Mouse (Mus musculus) layer of hippocampus, postnatal 25 days (tissue): Measurements from ENCODE around the gene Prps1l3. TPM values are rescaled to one million over a fixed set of nuclear protein-coding genes. Genes with fewer than 3 reads are reported as not detected.
"Not testable (repeated sequence)": the region's sequence is repeated elsewhere in the genome, so short reads cannot be mapped to it uniquely, and the experiment has no call there.

Source experiments
- DNase-seq, 2 experiments: peaks; one replicate each; pipeline ENCODE4 v3.0.0; 2022; ENCODE audit warnings: mixed read lengths in 2 of 2, low spot score in 1 of 2; ENCODE audit errors: extremely low spot score in 1 of 2
- total RNA-seq, 2 experiments: library from RNA; stranded (reverse); gene quantifications; 2 replicates each; pipeline ENCODE4 v1.2.3; 2021

The Prps1l3 gene
- 10 to 100 TPM; 15.5 to 18.0 TPM for total RNA-seq

- peak; percentile 69 to 78 for DNase-seq
These were observed at the start of gene Prps1l3, which contains the start of gene Mipol1 for GRCm38 (mm10) chr12:57230192-57230706. Gene Prps1l3 (plus strand): TSS chr12:57230412. Gene Mipol1 (plus strand): TSS chr12:57230427.

DNA sequence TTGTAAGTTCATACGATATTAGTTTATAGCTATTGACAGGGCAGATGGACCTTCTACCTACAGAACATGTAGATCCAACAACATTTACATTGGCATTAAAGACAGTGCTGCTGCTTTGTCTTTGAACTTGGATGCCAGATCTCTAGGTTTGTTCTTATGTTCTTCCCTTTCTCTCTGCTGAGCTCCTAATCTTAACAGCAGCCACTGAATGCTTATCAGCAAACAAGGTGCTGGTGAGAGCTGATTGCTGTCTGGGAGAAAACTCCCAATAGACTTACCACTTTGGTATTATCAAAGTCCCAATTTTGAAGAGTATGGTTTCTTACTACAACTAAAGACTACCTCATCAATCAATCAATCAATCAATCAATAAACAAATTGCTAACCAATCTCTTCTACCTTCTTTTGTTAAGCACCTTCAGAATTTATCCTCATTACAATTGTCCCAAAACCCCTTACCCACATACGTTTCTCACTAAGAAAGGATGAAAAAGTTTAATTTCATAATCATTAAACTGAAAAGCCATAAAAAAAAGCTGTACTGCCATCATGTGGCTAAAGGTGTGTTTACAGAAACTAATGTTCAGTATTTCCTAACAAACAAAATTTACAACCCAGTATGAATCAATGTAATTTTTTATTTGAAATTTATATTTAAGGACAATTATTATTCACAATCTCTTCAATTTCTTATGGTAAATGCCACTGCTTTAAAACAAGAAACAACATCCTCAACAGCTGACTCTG, 45.6 kb upstream of the Prps1l3 start:
- DNase-seq = no peak

GRCm38 (mm10) chr12:57185475-57185874, 44.7 kb upstream of the Prps1l3 start:
- no peak for DNase-seq

DNA sequence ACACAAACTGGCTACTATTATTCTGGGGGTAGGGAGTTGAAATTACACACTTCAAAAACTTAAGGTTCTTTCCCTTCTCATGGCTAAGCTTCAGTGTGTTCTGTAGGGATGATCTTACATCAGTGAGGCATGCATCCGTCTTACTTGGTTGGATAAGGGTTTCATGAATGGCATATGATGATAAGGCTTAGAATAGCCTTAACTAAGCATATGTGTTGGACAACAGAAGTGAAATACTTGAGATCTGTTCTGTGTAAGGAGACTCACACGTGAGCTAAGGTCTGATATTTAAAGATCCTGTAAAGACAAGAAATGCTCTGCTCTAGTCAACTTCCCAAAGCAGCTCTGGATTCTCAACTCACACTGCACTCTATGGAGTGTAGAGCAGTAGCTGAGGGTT, 44.1 kb upstream of the Prps1l3 start:
- DNase-seq = no peak

- DNase-seq = no peak
These were observed 43.2 kb upstream of the Prps1l3 start for GRCm38 (mm10) chr12:57187032-57187431.

- no peak for DNase-seq
These were observed 35.6 kb upstream of the Prps1l3 start for GRCm38 (mm10) chr12:57194609-57195008.

GRCm38 (mm10) chr12:57196286-57196607, 34.0 kb upstream of the Prps1l3 start:
- DNase-seq = no peak

- DNase-seq = peak in 1 of 2 experiments; percentile 8
These were observed 33.4 kb upstream of the Prps1l3 start for GRCm38 (mm10) chr12:57196608-57197362.

DNA sequence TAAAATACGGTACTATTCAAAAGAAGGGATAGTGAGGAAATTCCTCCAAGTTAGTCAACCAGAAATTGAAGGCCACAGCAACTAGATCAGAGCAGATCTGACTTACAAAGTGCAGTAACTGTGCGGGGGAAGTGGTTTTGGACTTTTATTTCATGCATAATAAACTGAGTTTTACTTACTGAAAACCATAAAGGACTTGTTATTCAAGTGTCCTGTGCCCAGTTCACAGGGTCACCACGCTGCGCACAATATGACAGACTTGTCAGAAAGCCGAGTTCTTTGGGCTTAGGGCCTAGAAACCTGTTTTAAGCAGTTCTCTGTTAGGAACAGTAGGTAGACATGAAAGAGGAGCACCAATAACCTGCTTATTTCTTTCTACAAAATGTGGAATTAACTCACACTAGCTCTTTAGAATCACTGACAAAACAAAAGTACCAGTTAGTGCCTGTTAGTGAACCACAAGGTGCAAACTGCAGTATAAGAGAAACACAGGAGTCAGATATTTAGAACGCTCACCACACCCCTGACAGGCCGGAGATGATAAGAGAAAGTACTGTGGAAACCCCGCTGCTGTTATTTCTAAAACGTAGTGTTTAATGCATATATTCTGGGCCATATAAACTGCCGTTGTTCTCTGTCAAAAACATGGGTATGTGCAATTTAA, 32.7 kb upstream of the Prps1l3 start, which contains the start of gene Slc25a21:
TSS of gene Slc25a21 (minus strand) at position 110 of the 664 bp plus-strand sequence.
- no peak for DNase-seq

- DNase-seq = no peak
These were observed 31.9 kb upstream of the Prps1l3 start for GRCm38 (mm10) chr12:57198269-57198668.

GRCm38 (mm10) chr12:57199427-57199826, 30.8 kb upstream of the Prps1l3 start:
- no peak for DNase-seq

DNA sequence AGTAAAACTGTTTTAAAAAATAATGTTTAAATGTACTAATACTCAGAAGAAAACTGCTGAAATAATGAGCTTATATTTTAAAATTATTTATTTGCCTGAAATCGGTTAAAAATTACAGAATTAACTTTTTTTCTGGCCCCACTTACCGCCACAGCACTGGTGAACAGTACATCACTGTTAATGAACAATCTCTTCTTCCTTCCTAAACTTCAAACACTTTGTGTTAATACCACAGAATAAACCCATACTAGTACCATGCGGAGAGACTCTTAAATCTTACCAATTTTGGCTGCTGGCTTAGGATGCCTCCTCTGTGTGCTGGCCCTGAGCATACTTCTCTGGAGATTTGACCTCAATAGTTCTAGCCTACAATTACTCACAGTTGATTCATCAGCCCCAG, 28.3 kb upstream of the Prps1l3 start:
- no peak for DNase-seq

DNA sequence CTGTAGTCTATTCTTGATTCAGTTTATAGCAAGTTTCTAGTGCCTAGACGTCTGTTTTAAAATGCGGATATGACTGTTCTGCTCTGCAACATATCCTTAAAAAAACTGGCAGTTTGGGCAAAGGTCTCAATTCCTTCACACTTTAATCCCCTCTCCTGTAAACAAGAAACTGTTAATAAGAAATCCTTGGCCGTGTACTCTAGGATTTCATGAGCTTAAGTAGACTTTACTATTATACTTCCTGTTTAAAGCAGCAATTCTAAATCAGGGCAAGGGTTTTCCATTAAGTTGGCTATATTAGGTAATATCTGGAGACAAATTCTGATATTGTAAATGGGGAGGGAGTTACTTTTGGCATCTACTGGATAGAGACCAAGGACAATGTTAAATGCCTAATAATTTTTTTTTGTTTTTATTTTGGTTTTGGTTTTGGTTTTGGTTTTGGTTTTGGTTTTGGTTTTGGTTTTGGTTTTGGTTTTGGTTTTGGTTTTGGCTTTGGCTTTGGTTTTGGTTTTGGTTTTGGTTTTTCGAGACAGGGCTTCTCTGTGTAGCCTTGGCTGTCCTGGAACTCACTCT, 25.8 kb upstream of the Prps1l3 start:
- DNase-seq = no peak

DNA sequence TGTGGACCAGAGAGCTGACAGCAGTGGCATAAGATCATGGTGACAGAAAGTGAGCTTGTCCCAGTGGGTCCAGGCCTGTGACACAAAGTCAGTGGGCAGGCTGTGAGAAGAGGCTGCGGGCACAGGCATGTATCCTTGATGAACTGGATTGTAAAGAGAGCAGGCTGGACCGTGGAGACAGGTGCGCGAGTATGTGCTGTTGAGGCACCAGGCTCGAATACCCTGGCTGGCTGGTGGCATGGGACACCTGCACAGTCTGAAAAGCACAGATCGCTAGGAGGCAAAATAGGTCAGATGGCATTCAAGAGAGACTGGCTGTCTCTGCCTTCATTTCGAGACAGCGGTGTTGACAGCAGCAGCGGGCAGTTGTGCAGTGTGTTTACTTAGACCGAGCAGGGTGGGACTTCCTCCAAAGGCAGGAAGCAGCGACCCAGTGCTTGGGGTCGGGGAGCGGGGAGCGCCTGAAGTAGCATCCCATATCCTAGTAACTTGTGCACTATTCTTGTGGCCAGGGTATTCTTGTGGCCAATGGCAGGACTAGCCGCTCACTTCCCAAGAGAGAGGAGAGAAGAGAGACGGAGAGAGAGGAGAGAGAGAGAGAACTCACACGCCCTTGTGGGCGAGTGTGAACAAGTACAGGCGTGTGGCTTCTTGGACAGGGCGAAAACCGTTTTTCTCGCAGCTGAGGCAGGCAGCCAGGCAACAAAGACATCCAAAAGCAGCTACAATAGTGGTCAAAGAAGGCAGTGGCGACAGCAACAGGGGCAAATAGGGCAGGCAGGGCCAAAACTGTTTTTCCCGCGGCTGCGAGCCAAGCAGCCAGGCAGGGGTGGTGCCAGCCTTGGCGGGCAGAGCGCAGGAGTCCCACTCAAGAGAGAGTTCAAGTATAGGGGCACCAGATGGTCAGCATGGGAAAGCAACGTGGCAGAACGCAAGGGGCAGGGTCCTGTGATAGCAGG, 18.6 kb upstream of the Prps1l3 start:
- DNase-seq = peak; percentile 12 to 26

- DNase-seq = not testable (repeated sequence)
These were observed 17.7 kb upstream of the Prps1l3 start for GRCm38 (mm10) chr12:57212463-57212862.

DNA sequence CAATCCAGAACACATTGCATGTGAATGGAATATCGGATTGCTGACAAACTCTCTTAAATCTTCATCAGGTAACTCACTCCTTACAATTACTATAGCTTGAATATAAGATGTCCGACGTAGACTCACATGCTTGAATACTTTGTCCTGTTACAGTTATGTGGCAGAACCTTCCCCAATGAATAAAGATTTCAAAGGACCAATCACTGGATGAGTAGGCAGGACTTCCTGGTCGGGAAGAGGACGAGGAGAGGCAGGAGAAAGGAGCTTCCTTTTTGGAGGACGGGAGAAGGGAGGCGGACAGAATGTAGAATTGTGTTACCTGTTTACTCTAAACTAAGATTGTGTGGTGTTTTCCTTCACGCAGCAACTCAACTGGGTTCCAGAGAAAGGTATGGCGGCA, 3.8 kb upstream of the Prps1l3 start:
- no peak for DNase-seq

DNA sequence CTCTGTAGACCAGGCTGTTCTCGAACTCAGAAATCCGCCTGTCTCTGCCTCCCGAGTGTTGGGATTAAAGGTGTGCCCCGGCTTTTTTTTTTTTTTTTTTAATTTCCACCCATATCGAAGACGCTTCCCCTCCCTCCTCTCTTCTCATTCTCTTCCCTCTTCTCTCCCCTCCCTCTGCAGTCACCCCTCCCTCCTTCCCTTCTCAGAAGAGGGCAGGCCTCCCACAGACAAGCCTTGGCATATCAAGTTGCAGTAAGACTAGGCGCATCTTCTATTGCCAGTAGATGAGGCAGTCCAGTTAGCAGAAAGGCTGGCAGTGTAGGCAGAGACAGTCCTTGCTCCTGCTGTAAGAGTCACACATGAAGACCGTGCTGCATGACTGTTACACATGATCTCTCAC, 2.4 kb upstream of the Prps1l3 start:
- no peak for DNase-seq

DNA sequence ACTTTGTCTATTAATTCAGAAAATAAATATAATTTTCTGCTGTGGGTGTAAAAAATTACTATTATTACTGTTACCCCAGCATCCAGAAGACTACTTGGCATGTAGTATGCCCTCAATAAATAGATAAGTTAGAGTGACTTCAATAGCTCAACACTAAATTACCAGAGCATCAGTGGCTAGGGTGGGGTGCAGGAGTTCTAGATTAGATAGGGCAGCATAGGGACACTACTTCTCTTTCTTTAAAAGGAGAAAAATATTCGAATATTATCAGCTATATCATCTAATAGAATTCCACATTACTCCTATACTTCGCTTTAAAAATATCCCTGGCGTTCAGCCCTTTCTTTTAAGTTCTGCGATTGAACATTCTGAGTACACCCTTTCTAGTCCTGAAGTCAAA, 509 bp upstream of the Prps1l3 start:
- DNase-seq = no peak

- no peak for DNase-seq
These were observed 1.1 kb downstream of the Prps1l3 start for GRCm38 (mm10) chr12:57231085-57231875.
